Mouse (Mus musculus) midbrain, embryonic 11.5 days (tissue): ENCODE measurements at regions not wholly inside any gene's neighbourhood (a gene's known extent, or its start where the extent isn't known, plus 50 kb on each side); places are given as distances from the start of the nearest gene placed in this dataset. TPM values are rescaled to one million over a fixed set of nuclear protein-coding genes. Genes with fewer than 3 reads are reported as not detected.

Experiments used
- ATAC-seq: fragments of 200-750 bp; cut with Nextera tagmentation; 2 replicates; pipeline ENCODE4 v1.8.0; 2017; ENCODE audit warnings: moderate TSS enrichment, moderate library complexity; ENCODE audit not compliant: low FRiP score
- DNase-seq: peaks from one replicate; pipeline ENCODE4 v3.0.0; 2015; ENCODE audit warnings: low spot score; ENCODE audit errors: missing footprints
- H3K27ac ChIP-seq: fragments of 300-500 bp; sonication (generic); 2 replicates; pipeline ENCODE4 v1.5.1; 2014; ENCODE audit warnings: low read depth, low read length
- H3K27me3 ChIP-seq: fragments of 300-500 bp; sonication (generic); 2 replicates; pipeline ENCODE4 v1.6.1; 2014; ENCODE audit warnings: mild to moderate bottlenecking, low read length, moderate library complexity, mixed read lengths; ENCODE audit not compliant: control insufficient read depth, insufficient read depth
- H3K36me3 ChIP-seq: fragments of 300-500 bp; sonication (generic); 2 replicates; pipeline ENCODE4 v1.6.1; 2014; ENCODE audit warnings: mild to moderate bottlenecking, low read length, moderate library complexity, mixed read lengths; ENCODE audit not compliant: control insufficient read depth, insufficient read depth
- H3K4me1 ChIP-seq: fragments of 300-500 bp; sonication (generic); 2 replicates; pipeline ENCODE4 v1.6.1; 2014; ENCODE audit warnings: low read length; ENCODE audit not compliant: control insufficient read depth, insufficient read depth
- H3K4me2 ChIP-seq: fragments of 300-500 bp; sonication (generic); 2 replicates; pipeline ENCODE4 v1.6.1; 2014; ENCODE audit warnings: mild to moderate bottlenecking, moderate library complexity
- H3K4me3 ChIP-seq: fragments of 300-500 bp; sonication (generic); 2 replicates; pipeline ENCODE4 v1.5.1; 2014; ENCODE audit warnings: low read depth, low read length
- H3K9ac ChIP-seq: fragments of 300-500 bp; sonication (generic); 2 replicates; pipeline ENCODE4 v1.6.1; 2014; ENCODE audit warnings: low read length
- H3K9me3 ChIP-seq: fragments of 300-500 bp; sonication (generic); 2 replicates; pipeline ENCODE4 v1.6.1; 2016; ENCODE audit warnings: low read length; ENCODE audit not compliant: control insufficient read depth
- WGBS: fragments of 180-500 bp; shearing (Covaris S2); extraction: QIAGEN DNeasy Blood & Tissue Kit; methylation state at CpG from one replicate; pipeline ENCODE4 v1.1.7; 2014; 5-methylcytosine and 5-hydroxymethylcytosine counted together
- microRNA-seq: library from miRNA; unstranded; fragments of <30 nt; microRNA quantifications from one replicate; pipeline ENCODE4, GENCODE M21; 2017

- Histone ChIP-seq H3K27ac (no peak overlapping the region), H3K4me1 (no peaks in the 10 kb centered on the region), H3K4me2 (no peak overlapping the region), H3K4me3 (no peak overlapping the region), H3K27me3 (no peaks in the 10 kb centered on the region), H3K36me3 (no peaks in the 10 kb centered on the region), H3K9ac (no peak overlapping the region), H3K9me3 (no peaks in the 10 kb centered on the region)
- WGBS: 92% methylated on average over 2 of the region's 2 CpGs
- DNase-seq (no peak), ATAC-seq (no peak)
Observed at GRCm38 (mm10) chr10:44595932-44596331, 67.6 kb upstream of the Prdm1 start.

DNA sequence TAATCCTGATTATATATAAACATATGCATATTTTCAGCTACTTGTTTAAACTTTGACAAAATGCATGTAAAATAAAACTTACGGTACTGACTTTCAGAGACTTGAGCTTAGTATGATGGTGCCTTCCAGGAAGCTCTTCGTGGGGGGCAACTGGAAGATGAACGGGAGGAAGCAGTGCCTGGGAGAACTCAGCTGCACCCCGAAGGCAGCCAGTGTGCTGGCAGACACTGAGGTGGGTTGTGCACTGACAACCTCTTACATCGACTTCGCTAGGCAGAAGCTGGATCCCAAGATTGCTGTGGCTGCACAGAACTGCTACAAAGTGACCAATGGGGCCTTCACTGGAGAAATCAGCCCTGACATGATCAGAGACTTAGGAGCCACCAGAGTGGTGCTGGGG, 61.5 kb upstream of the Prdm1 start:
- DNase-seq (no peak), ATAC-seq (no peak)
- Histone ChIP-seq H3K9me3 (no peaks in the 10 kb centered on the region), H3K9ac (no peak overlapping the region), H3K4me1 (no peaks in the 10 kb centered on the region), H3K27ac (no peak overlapping the region), H3K36me3 (no peaks in the 10 kb centered on the region), H3K4me2 (no peak overlapping the region), H3K27me3 (no peaks in the 10 kb centered on the region), H3K4me3 (no peak overlapping the region)
- WGBS: 90% methylated on average over 6 of the region's 6 CpGs

DNA sequence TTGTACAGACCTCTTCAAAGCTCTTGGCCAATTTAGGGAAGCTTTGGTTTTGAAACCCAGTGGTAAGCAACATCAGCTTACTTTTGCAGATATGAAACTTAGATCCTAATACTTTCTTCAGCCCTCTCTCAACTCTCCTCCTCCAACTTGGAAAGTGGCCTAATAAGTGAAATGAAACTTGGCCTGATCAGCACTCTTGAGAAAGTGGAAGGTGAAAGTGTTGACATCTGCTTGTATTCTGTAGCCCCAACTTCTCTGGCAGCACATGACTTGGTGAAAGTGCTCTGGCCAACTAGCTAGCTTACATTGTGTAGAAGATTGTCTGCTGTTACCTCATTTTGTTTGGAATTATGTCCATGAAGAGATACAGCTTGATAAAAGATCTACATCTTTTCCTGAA, 61.1 kb upstream of the Prdm1 start:
- H3K4me1 ChIP-seq: no peaks in the 10 kb centered on the region
- H3K4me3 ChIP-seq: no peak overlapping the region
- ATAC-seq: no peak
- H3K27ac ChIP-seq: no peak overlapping the region
- no peaks in the 10 kb centered on the region for H3K36me3 ChIP-seq
- no peak overlapping the region for H3K9ac ChIP-seq
- no peaks in the 10 kb centered on the region for H3K9me3 ChIP-seq
- H3K27me3 ChIP-seq: no peaks in the 10 kb centered on the region
- H3K4me2 ChIP-seq: no peak overlapping the region
- DNase-seq: no peak

GRCm38 (mm10) chr10:44582736-44583135, 54.4 kb upstream of the Prdm1 start:
- no peak overlapping the region for H3K4me2 ChIP-seq
- no peaks in the 10 kb centered on the region for H3K9me3 ChIP-seq
- H3K4me1 ChIP-seq: no peaks in the 10 kb centered on the region
- no peak for ATAC-seq
- WGBS: 76% methylated on average over 2 of the region's 2 CpGs
- DNase-seq: no peak
- H3K9ac ChIP-seq: no peak overlapping the region
- no peak overlapping the region for H3K4me3 ChIP-seq
- no peaks in the 10 kb centered on the region for H3K36me3 ChIP-seq
- H3K27me3 ChIP-seq: no peaks in the 10 kb centered on the region
- H3K27ac ChIP-seq: no peak overlapping the region

Small RNA genes lying in the stretch of these regions (microRNA-seq; reads per million reads assigned to microRNA genes)
- not detected for gene Gm24271
